Mouse (Mus musculus) frontal cortex, adult 2 months (tissue): ENCODE measurements around the gene Lrrc42. TPM values are rescaled to one million over a fixed set of nuclear protein-coding genes. Genes with fewer than 3 reads are reported as not detected.
A peak's percentile ranks its signal among the peaks of the same experiment; 100 is the strongest.

Experiments used
- DNase-seq, 2 experiments: peaks; one replicate each; pipeline ENCODE4 v3.0.0; 2022; ENCODE audit warnings: low spot score in 1 of 2; ENCODE audit errors: extremely low spot score in 1 of 2
- polyA plus RNA-seq: library from polyadenylated mRNA; depleted of rRNA; stranded (reverse); fragments of >200 nt; gene quantifications from 2 replicates; pipeline ENCODE4 v1.2.3, GENCODE M21; 2012; rRNA removed

Lrrc42 gene
- polyA plus RNA-seq, 1 experiment, result 20.6 TPM

- DNase-seq, result no peak
Measured at GRCm38 (mm10) chr4:107203001-107203400, 50.3 kb downstream of the Lrrc42 start.

GRCm38 (mm10) chr4:107201779-107202178 lies 51.6 kb downstream of the Lrrc42 start:
- no peak for DNase-seq

GRCm38 (mm10) chr4:107198072-107198471 lies 55.3 kb downstream of the Lrrc42 start:
- peak in 1 of 2 experiments; percentile 27 for DNase-seq

- DNase-seq, result no peak
Measured at GRCm38 (mm10) chr4:107196454-107196853, 56.9 kb downstream of the Lrrc42 start.

- DNase-seq, result no peak
Measured at GRCm38 (mm10) chr4:107193841-107194240, 59.5 kb downstream of the Lrrc42 start.

GRCm38 (mm10) chr4:107185703-107186102 lies 67.6 kb downstream of the Lrrc42 start:
- DNase-seq, result no peak

Other genes with a start within 250 kb of the Lrrc42 start
- 72.7 and 76.4 TPM in 2 replicates for gene Mrpl37, start 186.7 kb downstream of the Lrrc42 start, polyA plus RNA-seq
- gene Cyb5rl, start 186.5 kb downstream of the Lrrc42 start, polyA plus RNA-seq, result 5.0 and 7.8 TPM in 2 replicates
- gene Cdcp2, start 156.6 kb downstream of the Lrrc42 start, polyA plus RNA-seq, result 0.06 TPM in 1 of 2 replicates, not detected in the other
- 224 and 231 TPM in 2 replicates for gene Tmem59, start 75.1 kb downstream of the Lrrc42 start, polyA plus RNA-seq
- 7.2 and 8.1 TPM in 2 replicates for gene Tceanc2, start 74.4 kb downstream of the Lrrc42 start, polyA plus RNA-seq
- 0.10 TPM in 1 of 2 replicates, not detected in the other for gene Ldlrad1, start 44.4 kb downstream of the Lrrc42 start, polyA plus RNA-seq
- 18.2 and 19.0 TPM in 2 replicates for gene Hspb11, start 61 bp upstream of the Lrrc42 start, polyA plus RNA-seq
- not detected in 2 replicates for gene Dio1, start 53.6 kb upstream of the Lrrc42 start, polyA plus RNA-seq
- gene Yipf1, start 60.8 kb upstream of the Lrrc42 start, polyA plus RNA-seq, result 43.2 and 48.8 TPM in 2 replicates
- gene Ndc1, start 114.3 kb upstream of the Lrrc42 start, polyA plus RNA-seq, result 11.9 and 12.5 TPM in 2 replicates
- gene Glis1, start 181.1 kb upstream of the Lrrc42 start, polyA plus RNA-seq, result 0.76 and 1.2 TPM in 2 replicates